Mouse (Mus musculus) ES-Bruce4 (cell line): ENCODE measurements around the gene Slc38a3.

ENCODE experiments used
- CTCF ChIP-seq: IDR thresholded peaks from one replicate; pipeline ENCODE4 v1.8.1; 2011; ENCODE audit warnings: low read depth, low read length
- POLR2A ChIP-seq: IDR thresholded peaks from one replicate; pipeline ENCODE4 v1.8.1; 2011; ENCODE audit warnings: low read length; ENCODE audit not compliant: insufficient read depth

- TF ChIP-seq POLR2A (no peak), CTCF (no peak)
Measured at GRCm38 (mm10) chr9:107608741-107609432, 60.4 kb downstream of the Slc38a3 start, which contains the start of gene Sema3b.
